Mouse (Mus musculus) neutrophil, adult 59 days (primary cell): Measurements from ENCODE around the gene Gm21776. TPM values are rescaled to one million over a fixed set of nuclear protein-coding genes. Genes with fewer than 3 reads are reported as not detected.

Experiments used
- total RNA-seq, 2 experiments: library from RNA; stranded (reverse); gene quantifications; 1 replicate in 1 of 2; 2 replicates in 1 of 2; pipeline ENCODE4 v1.2.4; 2023

Gm21776 gene
- total RNA-seq = not detected

DNA sequence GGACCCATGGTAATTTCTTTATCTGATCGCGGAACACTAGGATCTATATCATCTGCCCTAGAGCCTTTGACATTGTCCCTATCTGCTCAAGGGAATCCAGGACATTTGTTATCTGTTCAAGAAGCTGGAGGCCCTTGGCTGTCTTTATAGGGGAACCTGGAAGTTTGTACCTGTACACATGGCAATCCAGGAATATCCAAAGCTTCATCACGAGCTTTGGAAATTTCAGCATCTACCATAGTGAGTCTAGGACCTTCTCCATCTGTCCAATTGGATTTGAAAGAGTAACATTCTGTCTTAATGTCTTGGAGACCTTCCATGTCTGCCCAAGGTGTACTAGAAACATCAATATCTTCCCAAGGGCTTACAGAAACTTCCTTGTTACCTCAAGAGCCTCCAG is at the start of gene Gm21776:
Gene Gm21776, plus strand, starts transcription at position 301 of the 400 bp plus-strand sequence.

